Mouse (Mus musculus) hindbrain, embryonic 16.5 days (tissue): ENCODE measurements around the gene Srsf12. TPM values are rescaled to one million over a fixed set of nuclear protein-coding genes. Genes with fewer than 3 reads are reported as not detected.

Experiments used
- ATAC-seq: fragments of 200-750 bp; cut with Nextera tagmentation; 2 replicates; pipeline ENCODE4 v1.8.0; 2017; ENCODE audit warnings: moderate TSS enrichment, moderate library complexity
- H3K27ac ChIP-seq: fragments of 300-500 bp; sonication (generic); 2 replicates; pipeline ENCODE4 v1.5.1; 2014; ENCODE audit warnings: low read depth, mild to moderate bottlenecking, control low read depth, low read length, moderate library complexity
- H3K27me3 ChIP-seq: fragments of 300-500 bp; sonication (generic); replicated peaks from 2 replicates; pipeline ENCODE4 v1.6.1; 2014; ENCODE audit warnings: low read length; ENCODE audit not compliant: control insufficient read depth, insufficient read depth
- H3K36me3 ChIP-seq: fragments of 300-500 bp; sonication (generic); 2 replicates; pipeline ENCODE4 v1.6.1; 2014; ENCODE audit warnings: mild to moderate bottlenecking, low read length, moderate library complexity, mixed read lengths; ENCODE audit not compliant: control insufficient read depth, insufficient read depth
- H3K4me1 ChIP-seq: fragments of 300-500 bp; sonication (generic); 2 replicates; pipeline ENCODE4 v1.6.1; 2014; ENCODE audit warnings: low read depth, low read length; ENCODE audit not compliant: control insufficient read depth, insufficient read depth
- H3K4me2 ChIP-seq: fragments of 300-500 bp; sonication (generic); 2 replicates; pipeline ENCODE4 v1.6.1; 2014; ENCODE audit warnings: mild to moderate bottlenecking, low read length, control low read depth, moderate library complexity
- H3K4me3 ChIP-seq: fragments of 300-500 bp; sonication (generic); 2 replicates; pipeline ENCODE4 v1.5.1; 2014; ENCODE audit warnings: mild to moderate bottlenecking, low read length, control low read depth, moderate library complexity
- H3K9ac ChIP-seq: fragments of 300-500 bp; sonication (generic); 2 replicates; pipeline ENCODE4 v1.6.1; 2014; ENCODE audit warnings: low read depth, mild to moderate bottlenecking, control low read depth, low read length, moderate library complexity
- H3K9me3 ChIP-seq: fragments of 300-500 bp; sonication (generic); 2 replicates; pipeline ENCODE4 v1.6.1; 2014; ENCODE audit warnings: mild to moderate bottlenecking, low read length, moderate library complexity; ENCODE audit not compliant: control insufficient read depth
- WGBS: fragments of 180-500 bp; shearing (Covaris S2); extraction: QIAGEN DNeasy Blood & Tissue Kit; methylation state at CpG from one replicate; pipeline ENCODE4 v1.1.7; 2014; 5-methylcytosine and 5-hydroxymethylcytosine counted together
- polyA plus RNA-seq: library from polyadenylated mRNA; unstranded; fragments of >200 nt; fragmentation: Nextera tagmentation; extraction: Ambion mirVana; gene quantifications from 2 replicates; pipeline ENCODE4 v1.2.1, GENCODE M21; 2015

The Srsf12 gene
- polyA plus RNA-seq, 1 experiment from 2014 or later, result 79.2 TPM

DNA sequence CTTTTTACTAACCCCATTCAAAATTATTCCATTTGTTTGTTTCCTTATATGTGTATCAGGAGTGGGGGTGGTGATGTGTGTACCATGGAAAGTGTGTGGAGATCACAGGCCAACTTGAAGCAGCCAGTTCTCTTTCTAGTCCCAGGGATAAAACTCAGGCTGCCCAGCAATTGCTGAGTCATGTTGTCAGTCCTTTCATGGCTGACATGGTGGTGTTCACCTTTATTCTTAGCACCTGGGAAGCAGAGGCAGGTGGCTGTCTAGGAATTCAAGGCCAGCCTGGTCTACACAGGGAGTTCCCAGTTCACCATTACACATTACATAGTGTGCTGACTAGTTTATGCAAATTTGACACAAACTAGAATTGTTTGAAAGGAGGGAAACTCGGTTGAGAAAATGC, 54.1 kb downstream of the Srsf12 start:
- Histone ChIP-seq H3K36me3 (no peaks in the 10 kb centered on the region), H3K4me1 (no peaks in the 10 kb centered on the region)
- WGBS, result 87% methylated on average over 1 of the region's 1 CpGs

DNA sequence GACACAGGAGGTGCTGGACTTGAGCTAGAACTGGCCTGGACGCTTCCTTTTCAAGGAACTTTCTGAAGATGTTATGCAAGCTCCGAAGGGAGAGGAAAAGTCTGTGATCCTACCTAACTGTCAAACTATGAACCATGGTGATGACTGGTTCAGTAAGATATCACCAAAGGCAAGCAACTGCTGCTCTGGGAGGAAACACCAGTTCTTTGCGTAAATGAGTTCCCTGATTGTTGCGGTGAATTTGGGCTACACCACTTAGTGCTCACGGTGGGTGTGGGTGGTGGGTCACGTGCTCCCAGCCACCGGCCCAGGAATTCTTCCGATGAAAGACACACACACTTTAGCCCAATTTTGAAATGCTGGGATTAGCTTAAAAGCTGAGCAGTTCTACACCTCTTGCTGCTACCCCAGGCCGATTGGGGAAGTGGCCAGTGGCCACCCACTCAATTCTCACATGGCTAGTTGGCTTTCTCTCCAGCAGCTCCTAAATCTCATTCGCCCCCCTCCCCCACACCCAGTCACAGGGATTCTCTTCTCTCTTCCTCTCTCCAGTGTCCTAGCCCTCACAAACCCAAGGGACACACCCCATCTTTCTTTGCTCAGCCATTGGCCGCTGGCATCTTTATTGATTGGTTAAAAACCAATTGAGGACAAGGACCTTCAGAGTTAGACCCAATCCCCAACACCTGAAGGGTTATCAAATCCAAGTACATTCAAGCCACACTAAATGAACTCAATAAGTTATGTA, 56.4 kb downstream of the Srsf12 start:
- no peak overlapping the region for H3K4me3 ChIP-seq

More for the DNA sequence above, 54.1 kb downstream of the Srsf12 start:
- Histone ChIP-seq H3K27me3 (no peaks in the 10 kb centered on the region), H3K27ac (no peak overlapping the region), H3K4me2 (no peak overlapping the region), H3K4me3 (no peak overlapping the region), H3K9ac (no peak overlapping the region), H3K9me3 (no peaks in the 10 kb centered on the region)
- no peak for ATAC-seq

DNA sequence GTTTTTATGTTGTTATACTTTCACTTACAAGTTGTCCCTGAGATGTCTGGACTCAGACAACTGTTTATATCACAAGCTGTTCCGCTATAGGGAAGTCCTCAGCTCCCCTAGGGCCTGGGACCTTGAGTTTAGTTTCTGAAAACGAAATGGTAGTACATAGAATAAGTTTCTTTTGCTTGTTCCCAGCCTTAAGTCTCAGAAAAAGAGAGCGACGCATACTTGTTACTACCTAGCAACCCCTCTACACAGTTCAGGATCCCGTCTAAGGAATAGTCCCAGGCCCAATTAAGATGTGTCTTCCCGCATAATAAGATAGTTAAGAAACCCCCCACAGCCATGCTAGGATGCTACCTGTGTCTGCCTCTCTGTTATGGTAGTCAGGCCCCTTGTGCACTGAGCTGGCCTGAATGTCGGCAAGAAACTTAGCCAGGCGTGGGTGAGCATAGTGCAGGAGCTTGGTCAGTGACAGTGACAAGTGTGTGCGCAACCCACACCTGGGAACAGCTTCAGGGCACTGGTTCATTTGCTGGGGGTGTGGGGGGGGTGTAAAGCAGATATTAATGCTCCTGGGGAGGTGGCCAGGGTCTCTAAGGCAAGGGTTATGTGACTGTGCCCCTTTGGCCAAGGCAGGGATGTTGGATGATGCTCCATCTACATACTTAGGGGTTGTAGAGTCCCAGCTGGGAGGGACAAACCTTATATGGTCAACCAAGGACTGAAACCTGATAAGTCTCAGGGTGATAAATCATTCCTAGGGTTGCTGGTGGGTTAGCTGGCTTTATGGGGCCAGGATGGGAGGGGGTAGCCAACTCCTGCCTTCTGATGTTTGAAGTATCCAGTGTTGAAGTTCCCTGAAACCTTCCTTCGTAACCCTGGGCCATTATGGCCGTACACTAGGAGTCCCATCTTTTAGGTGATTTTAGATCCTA, 61.9 kb downstream of the Srsf12 start:
- no peaks in the 10 kb centered on the region for H3K27me3 ChIP-seq
- H3K27ac ChIP-seq, result no peak overlapping the region
- no peaks in the 10 kb centered on the region for H3K9me3 ChIP-seq
- H3K4me3 ChIP-seq, result no peak overlapping the region
- no peaks in the 10 kb centered on the region for H3K4me1 ChIP-seq
- no peak overlapping the region for H3K9ac ChIP-seq
- ATAC-seq, result no peak
- WGBS, result 79% methylated on average over 11 of the region's 11 CpGs
- no peak overlapping the region for H3K4me2 ChIP-seq
- H3K36me3 ChIP-seq, result no peaks in the 10 kb centered on the region

More for the DNA sequence above, 56.4 kb downstream of the Srsf12 start:
- Histone ChIP-seq H3K36me3 (no peaks in the 10 kb centered on the region), H3K27me3 (no peaks in the 10 kb centered on the region), H3K27ac (no peak overlapping the region), H3K9ac (no peak overlapping the region), H3K9me3 (no peaks in the 10 kb centered on the region), H3K4me2 (no peak overlapping the region), H3K4me1 (no peaks in the 10 kb centered on the region)
- no peak for ATAC-seq
- 92% methylated on average over 11 of the region's 11 CpGs for WGBS

DNA sequence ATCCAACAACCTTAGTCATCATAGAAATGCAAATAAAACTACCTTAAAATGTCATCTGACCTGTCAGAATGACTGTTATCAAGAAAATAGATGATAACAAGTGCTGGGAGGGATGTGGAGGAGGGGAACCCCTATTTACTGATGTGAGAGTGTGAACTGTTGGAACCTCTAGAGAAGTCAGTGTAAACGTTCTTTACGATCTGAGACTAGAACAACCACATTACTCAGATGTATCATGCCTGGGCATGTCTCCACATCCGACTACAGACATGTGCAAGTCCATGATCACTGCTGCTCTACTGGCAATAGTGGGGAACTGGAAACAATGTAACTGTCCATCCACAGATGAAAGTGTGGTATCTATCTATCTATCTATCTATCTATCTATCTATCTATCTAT, 64.6 kb downstream of the Srsf12 start:
- Histone ChIP-seq H3K9ac (no peak overlapping the region), H3K9me3 (no peaks in the 10 kb centered on the region), H3K4me1 (no peaks in the 10 kb centered on the region), H3K27me3 (no peaks in the 10 kb centered on the region), H3K4me2 (no peak overlapping the region), H3K4me3 (no peak overlapping the region), H3K36me3 (no peaks in the 10 kb centered on the region), H3K27ac (no peak overlapping the region)
- WGBS, result 79% methylated on average over 3 of the region's 3 CpGs
- ATAC-seq, result no peak

DNA sequence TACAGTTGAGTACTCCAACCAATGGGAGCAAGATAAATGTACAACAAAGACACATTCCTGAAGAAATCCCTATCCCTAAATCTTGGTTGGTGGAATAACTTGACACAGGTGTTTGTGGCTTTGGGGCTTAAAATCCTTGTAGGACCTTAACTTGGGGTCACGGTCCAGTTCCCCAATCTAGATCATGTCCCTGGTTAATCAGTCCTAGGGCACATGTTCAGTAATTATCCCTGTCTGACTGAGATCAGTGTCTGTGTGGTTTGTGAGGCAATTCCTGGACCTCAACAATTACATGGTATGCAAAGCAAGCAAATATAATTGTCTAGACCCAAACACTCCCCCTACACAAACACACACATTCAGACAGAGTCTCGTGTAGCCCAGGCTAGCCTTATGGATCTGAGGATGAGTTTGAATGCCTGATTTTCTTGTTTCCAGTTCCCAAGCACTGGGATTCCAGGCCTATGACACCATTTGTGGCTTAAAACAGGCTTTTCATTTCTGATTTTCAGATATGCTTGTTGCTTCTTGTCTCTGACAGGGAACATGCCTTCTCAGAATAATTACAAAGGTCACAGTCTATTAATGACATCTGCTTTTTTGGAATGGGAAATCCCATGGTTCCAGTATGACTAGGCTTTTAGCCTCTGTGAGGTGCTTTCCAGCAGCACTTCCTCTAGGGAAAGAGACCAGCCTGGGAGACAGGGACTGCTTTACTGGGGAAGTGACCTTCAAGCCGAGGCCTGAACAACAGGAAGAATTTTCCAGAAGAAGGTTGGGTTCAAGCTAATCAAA, 73.3 kb downstream of the Srsf12 start:
- H3K4me3 ChIP-seq, result no peak overlapping the region
- no peak overlapping the region for H3K9ac ChIP-seq
- H3K36me3 ChIP-seq, result no peaks in the 10 kb centered on the region
- ATAC-seq, result no peak
- H3K27ac ChIP-seq, result no peak overlapping the region
- no peaks in the 10 kb centered on the region for H3K9me3 ChIP-seq
- H3K27me3 ChIP-seq, result no peaks in the 10 kb centered on the region
- no peaks in the 10 kb centered on the region for H3K4me1 ChIP-seq
- no peak overlapping the region for H3K4me2 ChIP-seq
- 85% methylated on average over 3 of the region's 3 CpGs for WGBS

Other genes starting within 250 kb of the Srsf12 start
- gene Rragd, start 226.0 kb upstream of the Srsf12 start, polyA plus RNA-seq, result 31.1 and 31.3 TPM in 2 replicates
- 69.5 and 72.4 TPM in 2 replicates for gene Ube2j1, start 177.6 kb upstream of the Srsf12 start, polyA plus RNA-seq
- gene Gabrr2, start 146.0 kb upstream of the Srsf12 start, polyA plus RNA-seq, result 0.15 and 0.29 TPM in 2 replicates
- gene Gabrr1, start 76.5 kb upstream of the Srsf12 start, polyA plus RNA-seq, result 0.25 and 0.32 TPM in 2 replicates
- 1.9 and 2.0 TPM in 2 replicates for gene Pm20d2, start 19.3 kb upstream of the Srsf12 start, polyA plus RNA-seq
- 44.9 and 46.7 TPM in 2 replicates for gene Pnrc1, start 81.2 kb downstream of the Srsf12 start, polyA plus RNA-seq
- 19.2 and 20.2 TPM in 2 replicates for gene Rngtt, start 101.3 kb downstream of the Srsf12 start, polyA plus RNA-seq